Mouse (Mus musculus): ENCODE measurements around the gene Map3k10. TPM values are rescaled to one million over a fixed set of nuclear protein-coding genes. Genes with fewer than 3 reads are reported as not detected.

The Map3k10 gene
- total and polyA plus RNA-seq, 2 experiments from 2014 or later = 22.9 to 141 TPM

GRCm38 (mm10) chr7:27674195-27674521 is 240 bp downstream of the Map3k10 start:
- no peaks in the 10 kb centered on the region for H3K36me3 ChIP-seq (ENCODE audit: insufficient read depth, low read length)
- H3K27me3 ChIP-seq (ENCODE audit: insufficient read depth, low read length) = no peaks in the 10 kb centered on the region
- no peaks in the 10 kb centered on the region for H3K9me3 ChIP-seq (ENCODE audit: low read length)
- H3K4me3 ChIP-seq (ENCODE audit: low read length) = peak overlapping the region; percentile 92
- H3K9ac ChIP-seq (replicated peaks; ENCODE audit: low read length) = peak overlapping the region; percentile 96
- peak overlapping the region; percentile 91 for H3K27ac ChIP-seq
- H3K4me2 ChIP-seq (ENCODE audit: low read depth, low read length) = peak overlapping the region; percentile 97
- no peak for DNase-seq (ENCODE audit: low spot score)
- ATAC-seq = peak; percentile 67
- TF ChIP-seq CTCF (IDR thresholded peaks at IDR 0.05; ENCODE audit: low read depth) = no peak
- H3K4me1 ChIP-seq (ENCODE audit: insufficient read depth, low read length) = peaks cover 25% of the 10 kb centered on the region
- WGBS = 0% methylated on average over 19 of the region's 38 CpGs

- DNase-seq (ENCODE audit: low spot score) (peak; percentile 34), ATAC-seq (peak; percentile 27; the same call in 1 of the 2 replicates)
- peak overlapping the region; percentile 91 for H3K27ac ChIP-seq
These were observed 745 bp downstream of the Map3k10 start for GRCm38 (mm10) chr7:27673575-27674131.

GRCm38 (mm10) chr7:27673064-27673574 is 1.3 kb downstream of the Map3k10 start:
- 47% methylated on average over 9 of the region's 9 CpGs for WGBS
- no peak; the same call in 1 of the 2 replicates for TF ChIP-seq CTCF (IDR thresholded peaks at IDR 0.05; ENCODE audit: low read depth)
- 0 out of 2 replicates have a peak, but pooled peaks cover under 1% of the 10 kb centered on the region for H3K36me3 ChIP-seq (ENCODE audit: insufficient read depth, low read length)
- ATAC-seq (no peak), DNase-seq (ENCODE audit: low spot score) (no peak)
- no peaks in the 10 kb centered on the region for H3K27me3 ChIP-seq (ENCODE audit: insufficient read depth, low read length)
- H3K4me3 ChIP-seq (ENCODE audit: low read length) = peak overlapping the region; percentile 92
- peak overlapping the region; percentile 97 for H3K4me2 ChIP-seq (ENCODE audit: low read depth, low read length)
- H3K9ac ChIP-seq (replicated peaks; ENCODE audit: low read length) = peak overlapping the region; percentile 96
- H3K27ac ChIP-seq = peak overlapping the region; percentile 91; the same call in 1 of the 2 replicates
- peaks cover 25% of the 10 kb centered on the region for H3K4me1 ChIP-seq (ENCODE audit: insufficient read depth, low read length)
- H3K9me3 ChIP-seq (ENCODE audit: low read length) = no peaks in the 10 kb centered on the region

More at GRCm38 (mm10) chr7:27673575-27674131, 745 bp downstream of the Map3k10 start:
- Histone ChIP-seq H3K27me3 (ENCODE audit: insufficient read depth, low read length) (no peaks in the 10 kb centered on the region), H3K9me3 (ENCODE audit: low read length) (no peaks in the 10 kb centered on the region), H3K36me3 (ENCODE audit: insufficient read depth, low read length) (no peaks in the 10 kb centered on the region), H3K4me2 (ENCODE audit: low read depth, low read length) (peak overlapping the region; percentile 97), H3K4me1 (ENCODE audit: insufficient read depth, low read length) (peaks cover 25% of the 10 kb centered on the region), H3K9ac (replicated peaks; ENCODE audit: low read length) (peak overlapping the region; percentile 96), H3K4me3 (ENCODE audit: low read length) (peak overlapping the region; percentile 92)
- no peak for TF ChIP-seq CTCF (IDR thresholded peaks at IDR 0.05; ENCODE audit: low read depth)
- WGBS = 2% methylated on average over 49 of the region's 52 CpGs

- no peak for DNase-seq (ENCODE audit: low spot score)
- no peak for TF ChIP-seq CTCF (IDR thresholded peaks at IDR 0.05; ENCODE audit: low read depth)
- 94% methylated on average over 4 of the region's 4 CpGs for WGBS
These were observed 12.4 kb downstream of the Map3k10 start for GRCm38 (mm10) chr7:27662038-27662437.

GRCm38 (mm10) chr7:27658712-27659663 is 15.4 kb downstream of the Map3k10 start:
- DNase-seq (ENCODE audit: low spot score) = peak; percentile 29
- no peak for ATAC-seq
- H3K27me3 ChIP-seq (ENCODE audit: insufficient read depth, low read length) = no peaks in the 10 kb centered on the region
- H3K4me2 ChIP-seq (ENCODE audit: low read depth, low read length) = no peak overlapping the region
- no peak overlapping the region for H3K27ac ChIP-seq
- H3K9me3 ChIP-seq (ENCODE audit: low read length) = no peaks in the 10 kb centered on the region
- no peak overlapping the region for H3K9ac ChIP-seq (replicated peaks; ENCODE audit: low read length)
- 68% methylated on average over 14 of the region's 14 CpGs for whole genome bisulfite sequencing
- peaks cover 24% of the 10 kb centered on the region; the same call in 1 of the 2 replicates for H3K36me3 ChIP-seq (ENCODE audit: insufficient read depth, low read length)
- peak; percentile 41 for TF ChIP-seq CTCF (IDR thresholded peaks at IDR 0.05; ENCODE audit: low read depth)
- no peak overlapping the region for H3K4me3 ChIP-seq (ENCODE audit: low read length)
- no peaks in the 10 kb centered on the region for H3K4me1 ChIP-seq (ENCODE audit: insufficient read depth, low read length)

More at GRCm38 (mm10) chr7:27662038-27662437, 12.4 kb downstream of the Map3k10 start:
- no peaks in the 10 kb centered on the region for H3K27me3 ChIP-seq (ENCODE audit: insufficient read depth, low read length)
- ATAC-seq = no peak
- no peak overlapping the region for H3K27ac ChIP-seq
- no peak overlapping the region for H3K4me3 ChIP-seq (ENCODE audit: low read length)
- H3K4me2 ChIP-seq (ENCODE audit: low read depth, low read length) = no peak overlapping the region
- peaks cover 22% of the 10 kb centered on the region for H3K36me3 ChIP-seq (ENCODE audit: insufficient read depth, low read length)
- H3K9me3 ChIP-seq (ENCODE audit: low read length) = no peaks in the 10 kb centered on the region
- H3K4me1 ChIP-seq (ENCODE audit: insufficient read depth, low read length) = no peaks in the 10 kb centered on the region
- no peak overlapping the region for H3K9ac ChIP-seq (replicated peaks; ENCODE audit: low read length)

- H3K36me3 ChIP-seq (ENCODE audit: insufficient read depth, low read length) = peaks cover 24% of the 10 kb centered on the region; the same call in 1 of the 2 replicates
- no peak overlapping the region for H3K4me2 ChIP-seq (ENCODE audit: low read depth, low read length)
- 42% methylated on average over 47 of the region's 53 CpGs for WGBS
- H3K4me3 ChIP-seq (ENCODE audit: low read length) = no peak overlapping the region
- H3K4me1 ChIP-seq (ENCODE audit: insufficient read depth, low read length) = no peaks in the 10 kb centered on the region
- H3K9ac ChIP-seq (replicated peaks; ENCODE audit: low read length) = no peak overlapping the region
- no peak for TF ChIP-seq CTCF (IDR thresholded peaks at IDR 0.05; ENCODE audit: low read depth)
- H3K9me3 ChIP-seq (ENCODE audit: low read length) = no peaks in the 10 kb centered on the region
- DNase-seq (ENCODE audit: low spot score) (no peak), ATAC-seq (no peak)
- H3K27ac ChIP-seq = no peak overlapping the region
- no peaks in the 10 kb centered on the region for H3K27me3 ChIP-seq (ENCODE audit: insufficient read depth, low read length)
These were observed 16.5 kb downstream of the Map3k10 start for GRCm38 (mm10) chr7:27657824-27658395.
